Mouse (Mus musculus): ENCODE results near the gene Tcn2.

DNA sequence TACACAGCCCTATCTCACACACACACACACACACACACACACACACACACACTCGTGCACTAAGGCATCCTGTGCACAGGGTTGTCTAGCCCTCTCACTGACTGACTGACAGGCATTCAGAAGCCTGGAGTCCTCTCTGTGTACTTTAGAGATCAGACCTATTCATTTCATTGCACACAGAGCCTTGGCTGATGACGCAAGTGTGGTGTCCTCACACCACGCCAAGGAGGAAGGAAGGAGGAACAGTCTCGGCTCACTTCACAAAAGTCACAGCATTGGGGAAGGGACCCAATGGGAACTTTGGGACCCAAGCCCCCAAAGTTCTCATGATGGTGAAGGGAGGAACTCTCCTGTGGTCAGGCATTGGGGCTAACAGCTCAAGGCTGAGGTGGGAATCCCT is 1.9 kb downstream of the Tcn2 start:
- TF ChIP-seq POLR2AphosphoS2 (IDR thresholded peaks at IDR 0.05; ENCODE audit: insufficient read length, low read depth), result no peak
- no peak for TF ChIP-seq POLR2A (IDR thresholded peaks at IDR 0.05; ENCODE audit: insufficient read length, low read depth)
- TF ChIP-seq TCF12 (IDR thresholded peaks at IDR 0.05; ENCODE audit: insufficient read depth, poor library complexity, severe bottlenecking), result no peak
- TF ChIP-seq USF1 (IDR thresholded peaks at IDR 0.05; ENCODE audit: low read depth), result no peak
- TF ChIP-seq E2F4 (IDR thresholded peaks at IDR 0.05; ENCODE audit: insufficient read depth), result no peak
- no peak for TF ChIP-seq TCF3 (IDR thresholded peaks at IDR 0.05; ENCODE audit: insufficient read length, low read depth)
- no peak for TF ChIP-seq REST (IDR thresholded peaks at IDR 0.05; ENCODE audit: insufficient read depth, insufficient read length)
- no peak for TF ChIP-seq CEBPB (IDR thresholded peaks at IDR 0.05; ENCODE audit: insufficient read depth, poor library complexity, severe bottlenecking)
- TF ChIP-seq MYOD1 (IDR thresholded peaks at IDR 0.05; ENCODE audit: control insufficient read depth in 1 of 3, insufficient read length in 2 of 3, low read depth in 2 of 3), result no peak
- TF ChIP-seq MAX (IDR thresholded peaks at IDR 0.05; ENCODE audit: low read depth), result no peak
- TF ChIP-seq MYOG (IDR thresholded peaks at IDR 0.05; ENCODE audit: control insufficient read depth in 1 of 3, insufficient read depth in 1 of 3, insufficient read length in 2 of 3, low read depth in 2 of 3), result no peak
